Mouse (Mus musculus) bone marrow, adult 2 months (tissue): ENCODE results near the gene Rcan1.

Experiments used
- CTCF ChIP-seq: fragments of 200-500 bp; IDR thresholded peaks from 2 replicates; pipeline ENCODE4 v1.5.1; 2011; ENCODE audit warnings: low read length, control low read depth; ENCODE audit not compliant: control insufficient read depth, insufficient read depth
- POLR2A ChIP-seq: fragments of 200-500 bp; IDR thresholded peaks from 2 replicates; pipeline ENCODE4 v1.6.1; 2011; ENCODE audit warnings: low read depth, mild to moderate bottlenecking, control low read depth, low read length, borderline replicate concordance; ENCODE audit not compliant: control insufficient read depth

- TF ChIP-seq CTCF (no peak), POLR2A (no peak)
Observed at GRCm38 (mm10) chr16:92470706-92471105, at the start of gene Rcan1.
